Mouse (Mus musculus): ENCODE measurements around the gene Cd2bp2. TPM values are rescaled to one million over a fixed set of nuclear protein-coding genes. Genes with fewer than 3 reads are reported as not detected.

Cd2bp2 gene
- polyA plus RNA-seq, 1 experiment from 2014 or later, result 22.8 TPM

GRCm38 (mm10) chr7:127165607-127166493, 30.0 kb downstream of the Cd2bp2 start:
- no peaks in the 10 kb centered on the region for H3K36me3 ChIP-seq (ENCODE audit: control insufficient read depth, insufficient read depth, low read length)
- H3K4me3 ChIP-seq (ENCODE audit: low read depth, low read length), result no peak overlapping the region
- H3K4me1 ChIP-seq (replicated peaks; ENCODE audit: control insufficient read depth, insufficient read depth), result no peaks in the 10 kb centered on the region
- H3K27ac ChIP-seq (replicated peaks), result no peak overlapping the region
- no peaks in the 10 kb centered on the region for H3K9me3 ChIP-seq (ENCODE audit: control insufficient read depth, low read length)
- TF ChIP-seq CTCF (IDR thresholded peaks at IDR 0.05; ENCODE audit: low read depth) (no peak), EP300 (optimal IDR thresholded peaks at IDR 0.05) (no peak)
- no peak overlapping the region for H3K4me2 ChIP-seq (replicated peaks; ENCODE audit: low read depth)
- no peak for DNase-seq (ENCODE audit: low spot score)
- no peaks in the 10 kb centered on the region for H3K27me3 ChIP-seq (ENCODE audit: control insufficient read depth, insufficient read depth, low read length)
- ATAC-seq (ENCODE audit: low FRiP score, low TSS enrichment), result no peak
- WGBS, result 82% methylated on average over 12 of the region's 12 CpGs
- no peak overlapping the region for H3K9ac ChIP-seq (ENCODE audit: low read length)

DNA sequence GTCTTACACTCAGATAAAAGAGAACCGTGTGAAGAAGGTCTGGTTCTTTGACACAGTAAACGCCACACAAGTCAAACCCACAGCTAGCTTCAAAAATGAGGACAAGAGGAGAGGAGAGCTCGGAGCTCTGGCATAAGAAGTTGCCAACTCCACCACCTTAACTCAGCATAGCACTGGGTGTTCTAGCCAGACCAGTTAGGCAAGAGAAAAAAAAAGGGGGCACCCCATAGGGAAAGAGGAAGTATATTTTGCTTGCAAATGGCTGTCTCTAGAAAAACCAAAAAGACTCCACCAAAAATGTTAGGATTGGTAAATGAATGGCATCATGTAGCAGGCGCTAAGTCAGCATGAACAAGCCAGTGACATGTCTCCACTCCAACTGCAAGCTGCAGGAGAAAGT, 31.8 kb downstream of the Cd2bp2 start:
- 86% methylated on average over 4 of the region's 4 CpGs for WGBS
- Histone ChIP-seq H3K4me3 (ENCODE audit: low read depth, low read length) (no peak overlapping the region), H3K9me3 (ENCODE audit: control insufficient read depth, low read length) (no peaks in the 10 kb centered on the region)

DNA sequence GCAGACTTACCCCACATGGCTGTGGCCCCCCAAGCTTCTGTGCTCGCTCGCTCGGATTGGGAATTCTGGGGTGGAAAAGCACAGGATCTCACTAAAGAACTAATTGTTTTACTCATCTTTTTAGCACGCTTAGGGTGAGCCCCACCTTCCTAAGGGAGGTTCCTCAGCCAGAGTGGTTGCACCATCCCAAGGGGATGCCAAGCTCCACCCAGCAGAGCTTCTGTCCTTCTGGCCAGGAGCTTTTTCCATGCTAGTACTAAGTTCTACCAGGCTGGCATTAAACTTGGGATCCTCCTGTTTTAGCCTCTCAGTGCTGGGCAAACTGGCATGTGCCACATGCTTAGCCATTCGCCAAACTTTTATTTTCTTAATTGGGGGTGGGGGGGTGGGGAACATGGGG, 33.3 kb downstream of the Cd2bp2 start:
- DNase-seq (ENCODE audit: low spot score) (no peak), ATAC-seq (ENCODE audit: low FRiP score, low TSS enrichment) (no peak)
- no peaks in the 10 kb centered on the region for H3K4me1 ChIP-seq (replicated peaks; ENCODE audit: control insufficient read depth, insufficient read depth)
- no peaks in the 10 kb centered on the region for H3K9me3 ChIP-seq (ENCODE audit: control insufficient read depth, low read length)
- H3K9ac ChIP-seq (ENCODE audit: low read length), result no peak overlapping the region
- no peak overlapping the region for H3K4me3 ChIP-seq (ENCODE audit: low read depth, low read length)
- 75% methylated on average over 5 of the region's 5 CpGs for WGBS
- H3K27ac ChIP-seq (replicated peaks), result no peak overlapping the region
- H3K27me3 ChIP-seq (ENCODE audit: control insufficient read depth, insufficient read depth, low read length), result no peaks in the 10 kb centered on the region
- H3K36me3 ChIP-seq (ENCODE audit: control insufficient read depth, insufficient read depth, low read length), result no peaks in the 10 kb centered on the region
- H3K4me2 ChIP-seq (replicated peaks; ENCODE audit: low read depth), result no peak overlapping the region
- TF ChIP-seq CTCF (IDR thresholded peaks at IDR 0.05; ENCODE audit: low read depth), result no peak
- no peak for TF ChIP-seq EP300 (optimal IDR thresholded peaks at IDR 0.05)

More for the DNA sequence above, 31.8 kb downstream of the Cd2bp2 start:
- no peaks in the 10 kb centered on the region for H3K36me3 ChIP-seq (ENCODE audit: control insufficient read depth, insufficient read depth, low read length)
- H3K27ac ChIP-seq (replicated peaks), result no peak overlapping the region
- no peaks in the 10 kb centered on the region for H3K27me3 ChIP-seq (ENCODE audit: control insufficient read depth, insufficient read depth, low read length)
- TF ChIP-seq CTCF (IDR thresholded peaks at IDR 0.05; ENCODE audit: low read depth) (no peak), EP300 (optimal IDR thresholded peaks at IDR 0.05) (no peak)
- H3K9ac ChIP-seq (ENCODE audit: low read length), result no peak overlapping the region
- DNase-seq (ENCODE audit: low spot score) (no peak), ATAC-seq (ENCODE audit: low FRiP score, low TSS enrichment) (no peak)
- H3K4me2 ChIP-seq (replicated peaks; ENCODE audit: low read depth), result no peak overlapping the region
- no peaks in the 10 kb centered on the region for H3K4me1 ChIP-seq (replicated peaks; ENCODE audit: control insufficient read depth, insufficient read depth)

GRCm38 (mm10) chr7:127157548-127157947, 38.3 kb downstream of the Cd2bp2 start:
- Histone ChIP-seq H3K36me3 (ENCODE audit: control insufficient read depth, insufficient read depth, low read length) (no peaks in the 10 kb centered on the region), H3K27ac (replicated peaks) (no peak overlapping the region), H3K27me3 (ENCODE audit: control insufficient read depth, insufficient read depth, low read length) (no peaks in the 10 kb centered on the region), H3K4me1 (replicated peaks; ENCODE audit: control insufficient read depth, insufficient read depth) (no peaks in the 10 kb centered on the region), H3K9ac (ENCODE audit: low read length) (no peak overlapping the region), H3K4me2 (replicated peaks; ENCODE audit: low read depth) (no peak overlapping the region), H3K9me3 (ENCODE audit: control insufficient read depth, low read length) (no peaks in the 10 kb centered on the region), H3K4me3 (ENCODE audit: low read depth, low read length) (no peak overlapping the region)
- WGBS, result 83% methylated on average over 4 of the region's 4 CpGs
- DNase-seq (ENCODE audit: low spot score), result no peak
- TF ChIP-seq EP300 (optimal IDR thresholded peaks at IDR 0.05) (no peak), CTCF (IDR thresholded peaks at IDR 0.05; ENCODE audit: low read depth) (no peak)
- ATAC-seq (ENCODE audit: low FRiP score, low TSS enrichment), result no peak

DNA sequence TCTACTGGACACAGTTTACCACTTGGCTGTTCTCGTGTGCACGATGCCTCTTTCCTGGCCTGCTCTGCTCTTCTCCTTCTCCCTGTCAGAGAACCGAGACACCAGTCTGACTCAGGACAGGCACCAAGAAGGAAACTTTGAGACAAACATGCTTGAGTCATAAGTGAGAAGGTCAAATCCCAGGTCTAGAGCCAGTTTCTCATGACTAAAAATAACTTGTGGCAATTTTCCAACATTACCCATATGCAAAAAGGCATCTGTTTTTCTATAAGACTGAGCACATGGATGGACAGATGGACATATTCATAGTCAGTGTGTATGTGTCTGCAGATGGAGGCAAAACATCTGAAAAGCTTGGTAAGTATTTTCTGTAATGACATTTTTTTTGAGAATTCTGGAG, 42.4 kb downstream of the Cd2bp2 start:
- no peaks in the 10 kb centered on the region for H3K36me3 ChIP-seq (ENCODE audit: control insufficient read depth, insufficient read depth, low read length)
- H3K27ac ChIP-seq (replicated peaks), result no peak overlapping the region
- WGBS, result 56% methylated on average over 3 of the region's 3 CpGs
- TF ChIP-seq CTCF (IDR thresholded peaks at IDR 0.05; ENCODE audit: low read depth) (no peak), EP300 (optimal IDR thresholded peaks at IDR 0.05) (no peak)
- no peaks in the 10 kb centered on the region for H3K4me1 ChIP-seq (replicated peaks; ENCODE audit: control insufficient read depth, insufficient read depth)
- ATAC-seq (ENCODE audit: low FRiP score, low TSS enrichment), result no peak
- no peak overlapping the region for H3K4me3 ChIP-seq (ENCODE audit: low read depth, low read length)
- no peaks in the 10 kb centered on the region for H3K9me3 ChIP-seq (ENCODE audit: control insufficient read depth, low read length)
- H3K9ac ChIP-seq (ENCODE audit: low read length), result no peak overlapping the region
- H3K4me2 ChIP-seq (replicated peaks; ENCODE audit: low read depth), result no peak overlapping the region
- H3K27me3 ChIP-seq (ENCODE audit: control insufficient read depth, insufficient read depth, low read length), result no peaks in the 10 kb centered on the region
- DNase-seq (ENCODE audit: low spot score), result no peak

- no peaks in the 10 kb centered on the region for H3K4me1 ChIP-seq (replicated peaks; ENCODE audit: control insufficient read depth, insufficient read depth)
- no peaks in the 10 kb centered on the region for H3K9me3 ChIP-seq (ENCODE audit: control insufficient read depth, low read length)
- H3K9ac ChIP-seq (ENCODE audit: low read length), result no peak overlapping the region
- DNase-seq (ENCODE audit: low spot score), result no peak
- no peaks in the 10 kb centered on the region for H3K27me3 ChIP-seq (ENCODE audit: control insufficient read depth, insufficient read depth, low read length)
- H3K36me3 ChIP-seq (ENCODE audit: control insufficient read depth, insufficient read depth, low read length), result no peaks in the 10 kb centered on the region
- WGBS, result 93% methylated on average over 6 of the region's 6 CpGs
- H3K27ac ChIP-seq (replicated peaks), result no peak overlapping the region
- H3K4me3 ChIP-seq (ENCODE audit: low read depth, low read length), result no peak overlapping the region
- no peak for TF ChIP-seq CTCF (IDR thresholded peaks at IDR 0.05; ENCODE audit: low read depth)
- TF ChIP-seq EP300 (optimal IDR thresholded peaks at IDR 0.05), result no peak
- H3K4me2 ChIP-seq (replicated peaks; ENCODE audit: low read depth), result no peak overlapping the region
- ATAC-seq (ENCODE audit: low FRiP score, low TSS enrichment), result no peak
These were observed 43.4 kb downstream of the Cd2bp2 start for GRCm38 (mm10) chr7:127152464-127152863.

Measured in stomach, postnatal 0 days (tissue).